ENCODE assay signal across 9 mouse cellular contexts in the genomic region with DNA sequence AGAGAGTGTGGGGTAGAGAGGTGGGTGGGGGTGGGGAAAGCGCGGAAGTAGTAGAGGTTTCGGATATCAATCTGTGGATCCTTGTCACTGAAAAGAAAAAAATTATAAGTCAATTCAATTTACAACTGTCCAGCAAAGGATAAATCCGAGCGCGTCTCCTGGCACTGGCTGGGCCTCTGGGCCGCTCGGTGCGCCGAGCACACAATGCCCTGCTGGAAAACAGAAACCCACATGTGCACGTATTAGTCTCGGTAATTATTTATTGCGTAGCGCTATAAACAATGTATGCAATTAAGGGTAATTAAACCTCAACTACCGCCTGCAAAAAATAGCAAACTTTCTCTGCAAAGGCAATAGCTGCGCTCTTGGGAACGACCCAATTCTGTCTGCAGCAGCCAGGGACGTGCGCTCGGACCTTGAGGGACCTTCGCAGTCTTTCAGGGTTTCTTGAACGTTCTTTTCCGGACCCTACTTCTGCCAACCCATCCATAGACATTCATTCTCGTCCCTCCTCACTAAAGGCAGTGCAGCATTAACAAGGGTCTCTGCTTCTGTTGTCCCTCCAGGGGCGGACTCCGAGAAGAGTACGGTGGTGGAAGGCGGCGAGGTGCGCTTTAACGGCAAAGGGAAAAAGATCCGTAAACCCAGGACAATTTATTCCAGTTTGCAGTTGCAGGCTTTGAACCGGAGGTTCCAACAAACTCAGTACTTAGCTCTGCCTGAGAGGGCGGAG. TPM values are rescaled to one million over a fixed set of nuclear protein-coding genes. Genes with fewer than 3 reads are reported as not detected.
DNase-seq lines count a peak whose midpoint lies in the region; ATAC-seq lines count a peak whose summit lies in the region.
"Had no signal": no experiment of that assay in that cellular context is flagged by ENCODE, and none has a peak within 500 bp of the region (broad histone marks: within the 10 kb centered on the region; RNA-seq: fewer than 3 reads in every experiment).

No protein-coding gene starts in this region.

- H3K9ac ChIP-seq in hindbrain, embryonic 12.5 days, result no peak overlapping the region

- peaks cover 9% of the 10 kb centered on the region; the same call in 1 of the 2 replicates for H3K4me1 ChIP-seq in brown adipose tissue, adult 24 weeks (ENCODE audit: control insufficient read depth, insufficient read depth, insufficient read length, low read length)
- peaks cover 14% of the 10 kb centered on the region for H3K4me1 ChIP-seq in hindbrain, embryonic 12.5 days

- peak overlapping the region; percentile 16; the same call in 1 of the 2 replicates for H3K4me3 ChIP-seq in brown adipose tissue, adult 24 weeks (ENCODE audit: insufficient read depth, low read depth, low read length)
- peak overlapping the region; percentile 41 for H3K4me3 ChIP-seq in hindbrain, embryonic 12.5 days

- 1% methylated on average over 34 of the region's 34 CpGs for WGBS in hindbrain, embryonic 12.5 days

- H3K9me3 ChIP-seq in hindbrain, embryonic 12.5 days (replicated peaks), result no peaks in the 10 kb centered on the region

- H3K36me3 ChIP-seq in hindbrain, embryonic 12.5 days, result no peaks in the 10 kb centered on the region

- ATAC-seq in hindbrain, embryonic 12.5 days (ENCODE audit: low FRiP score), result no peak

- DNase-seq in kidney, postnatal 10 days, result peak; percentile 15
- no peak for DNase-seq in kidney, postnatal 14 days
- DNase-seq in naive thymus-derived CD4-positive, alpha-beta T cell, adult 2 months (ENCODE audit: low read depth), result peak; percentile 17
- DNase-seq in ovary, postnatal 10 days (ENCODE audit: low spot score), result no peak
- DNase-seq in gastrocnemius, adult 18-20 months (ENCODE audit: low spot score), result no peak
- no peak for DNase-seq in left cerebral cortex, adult 11 months (ENCODE audit: low spot score)
- DNase-seq: right cerebral cortex, postnatal 14 days had no signal

- peak overlapping the region; percentile 76 for H3K4me2 ChIP-seq in hindbrain, embryonic 12.5 days (replicated peaks)

- no peak overlapping the region for H3K27ac ChIP-seq in brown adipose tissue, adult 24 weeks (replicated peaks; ENCODE audit: low read depth, low read length)
- H3K27ac ChIP-seq in hindbrain, embryonic 12.5 days, result no peak overlapping the region

- peaks cover 97% of the 10 kb centered on the region for H3K27me3 ChIP-seq in hindbrain, embryonic 12.5 days

RNA-seq across cellular contexts. Expression of a gene that starts 2.6 kb away (rescaled TPM):
- not detected in 2 replicates for polyA plus RNA-seq in brown adipose tissue, adult 24 weeks (2012; ENCODE audit: insufficient read depth, insufficient read length, missing spikeins)
- 8.3 and 10.1 TPM in 2 replicates for polyA plus RNA-seq in hindbrain, embryonic 12.5 days (2016; fragmentation: Nextera tagmentation; extraction: Ambion mirVana)
- not detected for total RNA-seq in gastrocnemius, adult 18-20 months (2021)

RNA-seq across cellular contexts. Expression of a gene that starts 16.0 kb away (rescaled TPM):
- polyA plus RNA-seq in brown adipose tissue, adult 24 weeks (2012; ENCODE audit: insufficient read depth, insufficient read length, missing spikeins), result not detected in 2 replicates
- polyA plus RNA-seq in hindbrain, embryonic 12.5 days (2016; fragmentation: Nextera tagmentation; extraction: Ambion mirVana), result 4.7 and 5.3 TPM in 2 replicates
- total RNA-seq in gastrocnemius, adult 18-20 months (2021), result not detected

Comparison
In these comparisons a context has a peak if more than half of its experiments do, and no peak if none do; other contexts are left out.
1. DNase-seq: peak in kidney, postnatal 10 days (single experiment) and naive thymus-derived CD4-positive, alpha-beta T cell, adult 2 months (single experiment); none in kidney, postnatal 14 days (single experiment), ovary, postnatal 10 days (single experiment), gastrocnemius, adult 18-20 months (single experiment) and left cerebral cortex, adult 11 months (single experiment).